Mouse (Mus musculus): Measurements from ENCODE around the gene Gm11595. TPM values are rescaled to one million over a fixed set of nuclear protein-coding genes. Genes with fewer than 3 reads are reported as not detected.
"Not testable (repeated sequence)": the region's sequence is repeated elsewhere in the genome, so short reads cannot be mapped to it uniquely, and the experiment has no call there.

Gene Gm11595
- polyA plus RNA-seq (2016; fragmentation: Nextera tagmentation; extraction: Ambion mirVana), result not detected in 2 replicates

- not testable (repeated sequence) for H3K4me3 ChIP-seq; H3K27ac ChIP-seq; H3K4me1 ChIP-seq; DNase-seq (ENCODE audit: low spot score); H3K9me3 ChIP-seq (replicated peaks); H3K27me3 ChIP-seq (ENCODE audit: low read depth, poor library complexity, severe bottlenecking); H3K36me3 ChIP-seq
Observed at GRCm38 (mm10) chr11:99772813-99773212, at the start of gene Gm11595. Gene Gm11595, minus strand, starts transcription at chr11:99772913.

GRCm38 (mm10) chr11:99815566-99815965, 42.9 kb upstream of the Gm11595 start, which contains the start of gene Gm11564:
Gene Gm11564, minus strand, starts transcription at chr11:99815666.
- not testable (repeated sequence) for DNase-seq (ENCODE audit: low spot score); H3K27me3 ChIP-seq (ENCODE audit: low read depth, poor library complexity, severe bottlenecking); H3K9me3 ChIP-seq (replicated peaks); H3K27ac ChIP-seq; H3K36me3 ChIP-seq; H3K4me3 ChIP-seq; H3K4me1 ChIP-seq
- 95% methylated on average over 2 of the region's 2 CpGs for WGBS

- not testable (repeated sequence) for H3K9me3 ChIP-seq (replicated peaks); DNase-seq (ENCODE audit: low spot score); H3K27me3 ChIP-seq (ENCODE audit: low read depth, poor library complexity, severe bottlenecking); H3K4me1 ChIP-seq; H3K27ac ChIP-seq; H3K36me3 ChIP-seq; H3K4me3 ChIP-seq
Observed at GRCm38 (mm10) chr11:99809792-99810191, 37.1 kb upstream of the Gm11595 start, which contains the start of gene Krtap4-13. Gene Krtap4-13, minus strand, starts transcription at chr11:99809892.

- H3K36me3 ChIP-seq; H3K27ac ChIP-seq; H3K4me3 ChIP-seq; H3K4me1 ChIP-seq; DNase-seq (ENCODE audit: low spot score); H3K27me3 ChIP-seq (ENCODE audit: low read depth, poor library complexity, severe bottlenecking); H3K9me3 ChIP-seq (replicated peaks): not testable (repeated sequence)
- WGBS, result no CpG with 5 or more reads among the region's 1 CpGs
Observed at GRCm38 (mm10) chr11:99804346-99804745, 31.6 kb upstream of the Gm11595 start, which contains the start of gene Gm11554. Gene Gm11554, minus strand, starts transcription at chr11:99804446.

GRCm38 (mm10) chr11:99798832-99799231, 26.1 kb upstream of the Gm11595 start, which contains the start of gene Gm11569:
Gene Gm11569, minus strand, starts transcription at chr11:99798932.
- H3K4me3 ChIP-seq; H3K27ac ChIP-seq; H3K9me3 ChIP-seq (replicated peaks); H3K27me3 ChIP-seq (ENCODE audit: low read depth, poor library complexity, severe bottlenecking); H3K36me3 ChIP-seq; H3K4me1 ChIP-seq; DNase-seq (ENCODE audit: low spot score): not testable (repeated sequence)
- WGBS, result no CpG with 5 or more reads among the region's 1 CpGs

GRCm38 (mm10) chr11:99793367-99793766, 20.7 kb upstream of the Gm11595 start, which contains the start of gene Gm11596:
Gene Gm11596, minus strand, starts transcription at chr11:99793467.
- no peak for DNase-seq (ENCODE audit: low spot score)
- Histone ChIP-seq H3K4me1 (no peaks in the 10 kb centered on the region), H3K9me3 (replicated peaks) (no peaks in the 10 kb centered on the region), H3K36me3 (no peaks in the 10 kb centered on the region), H3K27me3 (ENCODE audit: low read depth, poor library complexity, severe bottlenecking) (no peaks in the 10 kb centered on the region), H3K4me3 (no peak within 1 kb of the TSS), H3K27ac (no peak within 1 kb of the TSS)
- 86% methylated on average over 2 of the region's 2 CpGs for WGBS

- H3K4me1 ChIP-seq; H3K36me3 ChIP-seq; H3K4me3 ChIP-seq; H3K27me3 ChIP-seq (ENCODE audit: low read depth, poor library complexity, severe bottlenecking); H3K9me3 ChIP-seq (replicated peaks); H3K27ac ChIP-seq; DNase-seq (ENCODE audit: low spot score): not testable (repeated sequence)
Observed at GRCm38 (mm10) chr11:99784900-99785299, 12.2 kb upstream of the Gm11595 start, which contains the start of gene Krtap4-9. Gene Krtap4-9, plus strand, starts transcription at chr11:99785200.

GRCm38 (mm10) chr11:99780604-99781003, 7.9 kb upstream of the Gm11595 start, which contains the start of gene Krtap4-8:
Gene Krtap4-8, minus strand, starts transcription at chr11:99780704.
- Histone ChIP-seq H3K4me1 (peaks cover 10% of the 10 kb centered on the region), H3K36me3 (no peaks in the 10 kb centered on the region), H3K4me3 (no peak within 1 kb of the TSS), H3K9me3 (replicated peaks) (no peaks in the 10 kb centered on the region), H3K27me3 (ENCODE audit: low read depth, poor library complexity, severe bottlenecking) (no peaks in the 10 kb centered on the region), H3K27ac (no peak within 1 kb of the TSS)
- WGBS, result 92% methylated on average over 2 of the region's 2 CpGs
- no peak for DNase-seq (ENCODE audit: low spot score)

GRCm38 (mm10) chr11:99778401-99778800, 5.7 kb upstream of the Gm11595 start:
- H3K27ac ChIP-seq, result no peak overlapping the region
- no peaks in the 10 kb centered on the region for H3K36me3 ChIP-seq
- H3K9me3 ChIP-seq (replicated peaks), result no peaks in the 10 kb centered on the region
- peaks cover 10% of the 10 kb centered on the region for H3K4me1 ChIP-seq
- H3K27me3 ChIP-seq (ENCODE audit: low read depth, poor library complexity, severe bottlenecking), result no peaks in the 10 kb centered on the region
- 65% methylated on average over 7 of the region's 7 CpGs for WGBS
- no peak overlapping the region for H3K4me3 ChIP-seq
- DNase-seq (ENCODE audit: low spot score), result no peak

GRCm38 (mm10) chr11:99768410-99768809, 4.3 kb downstream of the Gm11595 start:
- Histone ChIP-seq H3K4me1 (no peaks in the 10 kb centered on the region), H3K27me3 (ENCODE audit: low read depth, poor library complexity, severe bottlenecking) (no peaks in the 10 kb centered on the region), H3K36me3 (no peaks in the 10 kb centered on the region), H3K9me3 (replicated peaks) (no peaks in the 10 kb centered on the region), H3K4me3 (no peak overlapping the region), H3K27ac (no peak overlapping the region)
- 81% methylated on average over 2 of the region's 2 CpGs for WGBS
- DNase-seq (ENCODE audit: low spot score), result no peak

GRCm38 (mm10) chr11:99758877-99759276, 13.8 kb downstream of the Gm11595 start:
- Histone ChIP-seq H3K4me3 (no peak overlapping the region), H3K27me3 (ENCODE audit: low read depth, poor library complexity, severe bottlenecking) (no peaks in the 10 kb centered on the region), H3K4me1 (no peaks in the 10 kb centered on the region), H3K9me3 (replicated peaks) (no peaks in the 10 kb centered on the region), H3K36me3 (no peaks in the 10 kb centered on the region), H3K27ac (no peak overlapping the region)
- no peak for DNase-seq (ENCODE audit: low spot score)
- 87% methylated on average over 1 of the region's 1 CpGs for WGBS

- Histone ChIP-seq H3K4me3 (no peak overlapping the region), H3K27me3 (ENCODE audit: low read depth, poor library complexity, severe bottlenecking) (no peaks in the 10 kb centered on the region), H3K27ac (no peak overlapping the region), H3K36me3 (no peaks in the 10 kb centered on the region), H3K9me3 (replicated peaks) (no peaks in the 10 kb centered on the region), H3K4me1 (no peaks in the 10 kb centered on the region)
- no peak for DNase-seq (ENCODE audit: low spot score)
- WGBS, result 95% methylated on average over 3 of the region's 3 CpGs
Observed at GRCm38 (mm10) chr11:99743985-99744384, 28.7 kb downstream of the Gm11595 start.

- no peak for DNase-seq (ENCODE audit: low spot score)
- H3K27me3 ChIP-seq (ENCODE audit: low read depth, poor library complexity, severe bottlenecking), result no peaks in the 10 kb centered on the region
- no peak within 1 kb of the TSS for H3K4me3 ChIP-seq
- H3K4me1 ChIP-seq, result no peaks in the 10 kb centered on the region
- H3K27ac ChIP-seq, result no peak within 1 kb of the TSS
- H3K9me3 ChIP-seq (replicated peaks), result no peaks in the 10 kb centered on the region
- H3K36me3 ChIP-seq, result no peaks in the 10 kb centered on the region
- 70% methylated on average over 2 of the region's 2 CpGs for WGBS
Observed at GRCm38 (mm10) chr11:99734190-99734589, 38.5 kb downstream of the Gm11595 start, which contains the start of gene Gm14180. Gene Gm14180, minus strand, starts transcription at chr11:99734290.

- no peak for DNase-seq (ENCODE audit: low spot score)
- WGBS, result 84% methylated on average over 2 of the region's 2 CpGs
- Histone ChIP-seq H3K27me3 (ENCODE audit: low read depth, poor library complexity, severe bottlenecking) (no peaks in the 10 kb centered on the region), H3K4me3 (no peak overlapping the region), H3K36me3 (no peaks in the 10 kb centered on the region), H3K27ac (no peak overlapping the region), H3K4me1 (no peaks in the 10 kb centered on the region), H3K9me3 (replicated peaks) (no peaks in the 10 kb centered on the region)
Observed at GRCm38 (mm10) chr11:99724061-99724460, 48.7 kb downstream of the Gm11595 start.

Data from limb, embryonic 10.5 days (tissue).